Mouse (Mus musculus) hindbrain, embryonic 12.5 days (tissue): ENCODE data around the gene Rbms1. TPM values are rescaled to one million over a fixed set of nuclear protein-coding genes. Genes with fewer than 3 reads are reported as not detected.

ENCODE experiments used
- ATAC-seq: fragments of 200-750 bp; cut with Nextera tagmentation; 2 replicates; pipeline ENCODE4 v1.8.0; 2017; ENCODE audit warnings: moderate TSS enrichment; ENCODE audit not compliant: low FRiP score
- H3K27ac ChIP-seq: fragments of 300-500 bp; sonication (generic); 2 replicates; pipeline ENCODE4 v1.5.1; 2016; ENCODE audit warnings: mild to moderate bottlenecking
- H3K27me3 ChIP-seq: fragments of 300-500 bp; sonication (generic); 2 replicates; pipeline ENCODE4 v1.6.1; 2016; ENCODE audit warnings: mild to moderate bottlenecking
- H3K36me3 ChIP-seq: fragments of 300-500 bp; sonication (generic); 2 replicates; pipeline ENCODE4 v1.6.1; 2016; ENCODE audit warnings: mild to moderate bottlenecking
- H3K4me1 ChIP-seq: fragments of 300-500 bp; sonication (generic); 2 replicates; pipeline ENCODE4 v1.6.1; 2016
- H3K4me2 ChIP-seq: fragments of 300-500 bp; sonication (generic); replicated peaks from 2 replicates; pipeline ENCODE4 v1.6.1; 2016; ENCODE audit warnings: mild to moderate bottlenecking
- H3K4me3 ChIP-seq: fragments of 300-500 bp; sonication (generic); 2 replicates; pipeline ENCODE4 v1.5.1; 2016; ENCODE audit warnings: mild to moderate bottlenecking
- H3K9ac ChIP-seq: fragments of 300-500 bp; sonication (generic); 2 replicates; pipeline ENCODE4 v1.6.1; 2016; ENCODE audit warnings: mild to moderate bottlenecking, moderate library complexity
- H3K9me3 ChIP-seq: fragments of 300-500 bp; sonication (generic); replicated peaks from 2 replicates; pipeline ENCODE4 v1.6.1; 2016; ENCODE audit warnings: mild to moderate bottlenecking
- WGBS: fragments of 180-500 bp; shearing (Covaris S2); methylation state at CpG from one replicate; pipeline ENCODE4 v1.1.7; 2016; 5-methylcytosine and 5-hydroxymethylcytosine counted together
- polyA plus RNA-seq: library from polyadenylated mRNA; unstranded; fragments of >200 nt; fragmentation: Nextera tagmentation; extraction: Ambion mirVana; gene quantifications from 2 replicates; pipeline ENCODE4 v1.2.1, GENCODE M21; 2016

Gene Rbms1
- polyA plus RNA-seq, 1 experiment from 2014 or later = 74.1 TPM

DNA sequence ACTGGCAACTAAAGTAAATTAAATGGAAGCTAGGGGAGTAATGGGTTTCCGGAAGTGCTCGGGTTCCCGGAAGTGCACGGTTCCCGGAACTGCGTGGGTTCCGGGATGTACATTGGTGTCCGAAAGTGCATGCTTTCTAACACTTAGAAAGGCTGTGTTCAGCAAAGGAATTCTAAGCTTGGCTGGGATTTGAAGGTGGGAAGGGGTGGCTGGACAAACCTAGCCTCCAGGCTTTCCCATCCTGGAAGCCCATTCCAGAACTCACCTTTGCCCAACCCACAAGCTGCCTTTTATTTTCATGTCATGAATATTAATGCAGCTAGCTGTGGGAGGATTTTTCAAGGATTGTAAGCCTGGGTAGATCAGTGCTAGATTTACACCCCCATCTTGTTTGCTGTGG, 51.3 kb downstream of the Rbms1 start:
- no peak overlapping the region for H3K9ac ChIP-seq
- 85% methylated on average over 8 of the region's 8 CpGs for WGBS
- peaks cover 7% of the 10 kb centered on the region for H3K4me1 ChIP-seq
- H3K4me2 ChIP-seq = no peak overlapping the region
- no peak overlapping the region for H3K4me3 ChIP-seq
- no peaks in the 10 kb centered on the region for H3K27me3 ChIP-seq
- no peak overlapping the region for H3K27ac ChIP-seq
- H3K36me3 ChIP-seq = no peaks in the 10 kb centered on the region
- H3K9me3 ChIP-seq = no peaks in the 10 kb centered on the region
- ATAC-seq = no peak

DNA sequence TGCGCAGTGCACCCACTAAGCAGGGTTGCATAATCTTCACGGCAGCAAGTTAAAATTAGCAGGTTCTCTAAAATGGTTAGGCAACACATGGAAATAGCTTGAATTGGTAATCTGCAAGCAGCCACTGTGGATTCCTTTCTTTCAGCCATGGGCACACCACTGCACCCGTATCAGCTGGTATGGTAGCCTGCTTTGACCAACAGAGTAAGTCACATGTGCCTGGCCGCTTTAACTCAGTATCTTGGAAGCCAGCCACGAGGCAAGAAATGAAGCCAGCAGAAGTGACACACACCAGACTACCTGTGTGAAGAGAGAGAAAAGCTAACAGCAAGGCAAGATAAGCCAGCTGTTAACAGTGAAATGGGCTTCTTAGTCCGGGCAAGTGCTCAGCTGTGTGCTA, 52.2 kb downstream of the Rbms1 start:
- 85% methylated on average over 6 of the region's 6 CpGs for WGBS
- H3K27me3 ChIP-seq = no peaks in the 10 kb centered on the region
- no peaks in the 10 kb centered on the region for H3K36me3 ChIP-seq
- H3K9ac ChIP-seq = no peak overlapping the region
- no peak overlapping the region for H3K4me3 ChIP-seq
- no peaks in the 10 kb centered on the region for H3K9me3 ChIP-seq
- no peak overlapping the region for H3K27ac ChIP-seq
- H3K4me1 ChIP-seq = peaks cover 7% of the 10 kb centered on the region
- no peak for ATAC-seq
- H3K4me2 ChIP-seq = no peak overlapping the region

DNA sequence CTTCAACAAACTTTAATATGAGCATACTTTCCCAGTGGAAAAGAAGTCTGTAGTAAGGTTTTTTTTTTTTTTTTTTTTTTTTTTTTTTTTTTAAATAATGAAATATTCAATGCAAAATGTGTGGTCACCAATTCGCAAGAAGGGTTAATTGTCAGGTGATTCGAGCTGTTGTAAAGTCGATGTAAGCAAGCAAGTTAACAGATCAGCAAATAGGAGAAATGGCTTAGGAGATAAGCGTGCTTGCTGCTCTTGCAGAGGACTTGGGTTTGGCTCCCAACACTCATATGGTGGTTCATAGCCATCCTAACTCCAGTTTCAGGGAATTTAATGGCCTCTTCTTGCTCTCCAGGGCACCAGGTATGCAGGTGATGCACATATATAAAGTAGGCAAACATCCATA, 54.4 kb downstream of the Rbms1 start:
- WGBS = 90% methylated on average over 4 of the region's 4 CpGs
- Histone ChIP-seq H3K4me1 (peaks cover 10% of the 10 kb centered on the region), H3K27ac (no peak overlapping the region), H3K4me3 (no peak overlapping the region), H3K4me2 (no peak overlapping the region), H3K9ac (no peak overlapping the region), H3K9me3 (no peaks in the 10 kb centered on the region), H3K36me3 (no peaks in the 10 kb centered on the region), H3K27me3 (no peaks in the 10 kb centered on the region)
- ATAC-seq = no peak

DNA sequence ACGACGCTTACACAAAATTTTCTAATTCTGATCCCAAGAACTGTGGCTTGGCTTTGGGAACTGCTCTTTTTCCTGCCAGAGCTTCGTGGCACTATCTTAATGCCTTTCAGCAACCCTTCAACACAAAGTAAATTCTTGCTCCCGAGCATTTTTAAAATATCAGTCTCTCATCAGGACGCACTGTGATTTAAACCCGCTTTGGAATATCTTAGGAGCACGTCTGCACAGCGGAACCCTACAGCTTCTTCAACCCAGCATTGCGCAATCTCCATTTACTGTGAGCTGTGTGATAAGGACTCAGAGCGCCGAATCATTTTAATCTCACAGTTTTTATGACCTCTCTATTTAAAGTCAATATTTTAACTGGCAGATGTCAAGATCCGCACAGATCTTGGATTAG, 54.9 kb downstream of the Rbms1 start:
- Histone ChIP-seq H3K9ac (no peak overlapping the region), H3K9me3 (no peaks in the 10 kb centered on the region), H3K4me1 (peaks cover 10% of the 10 kb centered on the region), H3K27ac (no peak overlapping the region), H3K4me2 (no peak overlapping the region), H3K4me3 (no peak overlapping the region), H3K27me3 (no peaks in the 10 kb centered on the region), H3K36me3 (no peaks in the 10 kb centered on the region)
- ATAC-seq = no peak
- WGBS = 89% methylated on average over 12 of the region's 12 CpGs

DNA sequence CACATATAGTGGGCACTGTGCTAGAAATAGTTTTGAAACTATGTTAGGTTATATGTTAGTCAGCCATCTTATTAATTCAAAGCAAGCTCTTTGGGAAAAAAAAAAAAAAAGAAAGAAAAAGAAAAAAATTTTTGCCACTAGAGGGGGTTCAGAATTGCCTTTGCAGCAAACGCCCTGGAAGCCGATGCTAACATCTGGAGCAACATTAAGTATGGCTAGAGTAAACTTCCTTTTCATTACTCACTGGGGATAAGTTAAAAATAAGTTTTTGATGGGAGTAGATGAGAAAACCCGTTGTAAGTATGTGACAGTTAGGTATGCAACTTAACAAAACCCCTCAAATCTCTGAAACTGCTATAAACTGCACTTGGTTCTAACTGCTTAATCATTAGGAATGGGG, 57.7 kb downstream of the Rbms1 start:
- no peak overlapping the region for H3K9ac ChIP-seq
- H3K27ac ChIP-seq = no peak overlapping the region
- no peak for ATAC-seq
- no peaks in the 10 kb centered on the region for H3K36me3 ChIP-seq
- no peak overlapping the region for H3K4me2 ChIP-seq
- 37% methylated on average over 3 of the region's 3 CpGs for WGBS
- 0 out of 2 replicates have a peak, but pooled peaks cover 3% of the 10 kb centered on the region for H3K4me1 ChIP-seq
- no peaks in the 10 kb centered on the region for H3K27me3 ChIP-seq
- no peaks in the 10 kb centered on the region for H3K9me3 ChIP-seq
- no peak overlapping the region for H3K4me3 ChIP-seq

DNA sequence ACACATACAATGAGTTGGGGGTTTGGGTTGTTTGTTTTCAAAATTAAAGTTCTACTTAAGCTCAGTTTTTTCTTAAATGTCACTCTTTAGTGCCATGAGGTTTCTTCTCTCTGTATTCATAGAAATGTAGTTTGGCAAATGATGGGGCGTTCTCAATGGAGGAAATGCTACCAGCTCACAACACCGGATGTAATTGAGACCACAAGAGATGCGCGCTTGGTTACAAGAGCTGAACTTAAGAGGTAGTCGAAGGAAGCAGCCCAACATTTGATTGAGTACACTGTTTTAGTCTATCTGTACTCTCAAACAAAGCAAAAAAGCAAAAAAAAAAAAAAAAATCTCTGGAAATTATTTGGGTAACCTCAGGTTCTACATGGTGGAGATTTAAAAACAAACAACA, 58.9 kb downstream of the Rbms1 start:
- Histone ChIP-seq H3K4me3 (no peak overlapping the region), H3K36me3 (no peaks in the 10 kb centered on the region), H3K27ac (no peak overlapping the region), H3K4me2 (no peak overlapping the region), H3K4me1 (0 out of 2 replicates have a peak, but pooled peaks cover 3% of the 10 kb centered on the region), H3K27me3 (no peaks in the 10 kb centered on the region), H3K9ac (no peak overlapping the region), H3K9me3 (no peaks in the 10 kb centered on the region)
- no peak for ATAC-seq
- 82% methylated on average over 5 of the region's 5 CpGs for WGBS

DNA sequence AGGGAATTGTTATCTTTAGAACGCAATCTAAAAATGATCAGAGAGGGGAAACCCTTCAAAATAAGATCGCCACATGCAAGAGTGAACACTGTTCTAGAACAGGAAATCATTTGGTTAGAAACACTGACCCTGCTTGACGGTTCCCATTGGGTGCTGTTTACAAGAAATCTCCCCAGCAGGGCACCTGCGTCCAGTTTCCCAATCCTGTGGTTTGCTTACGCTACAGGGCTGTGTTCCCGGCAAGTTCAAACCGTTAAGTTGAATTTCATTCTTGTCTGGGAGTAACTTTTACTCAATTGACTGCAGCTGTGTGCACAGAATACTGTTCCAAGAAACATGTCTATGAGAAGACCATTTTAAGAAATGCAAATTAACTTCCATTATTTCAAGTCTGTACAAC, 59.5 kb downstream of the Rbms1 start:
- WGBS = 77% methylated on average over 7 of the region's 7 CpGs
- Histone ChIP-seq H3K9ac (no peak overlapping the region), H3K9me3 (no peaks in the 10 kb centered on the region), H3K4me2 (no peak overlapping the region), H3K36me3 (no peaks in the 10 kb centered on the region), H3K27me3 (no peaks in the 10 kb centered on the region), H3K27ac (no peak overlapping the region), H3K4me3 (no peak overlapping the region), H3K4me1 (0 out of 2 replicates have a peak, but pooled peaks cover 3% of the 10 kb centered on the region)
- no peak for ATAC-seq

DNA sequence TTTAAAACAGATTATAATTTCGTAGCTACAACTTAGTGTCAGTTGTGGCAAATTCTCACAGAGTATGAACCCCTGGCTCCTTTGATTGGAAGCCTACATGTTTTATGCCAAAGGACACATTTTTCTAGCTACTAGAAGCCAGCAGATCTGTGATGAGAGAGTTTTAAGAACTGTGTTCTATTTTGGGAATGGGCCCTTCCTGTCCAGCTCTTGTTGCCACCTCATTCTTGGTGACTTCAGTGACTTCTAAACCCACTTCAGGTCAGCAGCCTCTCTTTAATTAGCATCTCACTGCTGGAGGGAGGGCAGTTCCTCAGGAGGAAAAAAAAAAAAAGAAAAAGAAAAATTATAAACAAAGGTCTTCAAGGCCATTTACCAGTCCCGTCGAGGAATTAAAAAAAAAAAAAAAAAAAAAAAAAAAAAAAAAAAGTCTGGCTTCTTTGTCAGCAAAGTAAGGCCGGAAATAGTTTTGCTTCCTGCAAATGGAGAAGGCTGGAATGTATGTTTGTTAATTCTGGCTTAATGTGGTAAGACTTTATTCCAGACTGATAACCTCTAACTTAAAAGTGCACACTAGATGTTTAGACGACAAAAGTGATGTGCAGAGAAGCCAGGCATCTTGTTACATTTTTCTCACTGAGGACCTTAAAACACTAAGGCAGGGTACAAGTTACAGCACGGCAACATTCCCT, 60.4 kb downstream of the Rbms1 start:
- H3K4me3 ChIP-seq = no peak overlapping the region
- H3K4me2 ChIP-seq = no peak overlapping the region
- WGBS = 73% methylated on average over 6 of the region's 6 CpGs
- H3K36me3 ChIP-seq = no peaks in the 10 kb centered on the region
- no peaks in the 10 kb centered on the region for H3K9me3 ChIP-seq
- no peak for ATAC-seq
- no peaks in the 10 kb centered on the region for H3K27me3 ChIP-seq
- no peak overlapping the region for H3K9ac ChIP-seq
- H3K4me1 ChIP-seq = 0 out of 2 replicates have a peak, but pooled peaks cover 3% of the 10 kb centered on the region
- H3K27ac ChIP-seq = no peak overlapping the region

DNA sequence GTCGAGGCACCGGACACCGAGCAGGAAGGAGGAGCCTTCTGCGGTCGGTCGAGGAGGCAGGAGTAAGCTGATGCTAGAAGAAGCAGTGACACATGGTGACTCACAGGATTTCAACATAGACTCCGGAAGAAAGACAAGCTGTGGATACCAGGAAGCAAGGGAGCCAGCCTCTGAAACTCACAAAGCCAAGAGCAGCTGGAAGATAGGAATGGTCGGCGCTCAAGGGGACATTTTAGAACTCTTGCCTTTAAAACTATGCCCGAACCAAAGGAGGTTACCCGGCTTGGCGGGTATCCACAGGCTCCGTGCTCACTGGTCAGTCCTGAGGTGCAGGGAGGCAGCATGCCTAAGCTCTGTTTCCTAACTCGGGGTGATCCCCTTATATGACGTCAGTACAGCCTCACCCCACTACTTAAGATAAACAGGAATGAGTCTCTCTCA, 61.5 kb downstream of the Rbms1 start:
- Histone ChIP-seq H3K9ac (no peak overlapping the region), H3K27me3 (no peaks in the 10 kb centered on the region), H3K9me3 (no peaks in the 10 kb centered on the region), H3K27ac (no peak overlapping the region), H3K4me3 (no peak overlapping the region), H3K4me1 (0 out of 2 replicates have a peak, but pooled peaks cover 3% of the 10 kb centered on the region), H3K36me3 (no peaks in the 10 kb centered on the region), H3K4me2 (no peak overlapping the region)
- no peak for ATAC-seq
- WGBS = 79% methylated on average over 15 of the region's 15 CpGs

DNA sequence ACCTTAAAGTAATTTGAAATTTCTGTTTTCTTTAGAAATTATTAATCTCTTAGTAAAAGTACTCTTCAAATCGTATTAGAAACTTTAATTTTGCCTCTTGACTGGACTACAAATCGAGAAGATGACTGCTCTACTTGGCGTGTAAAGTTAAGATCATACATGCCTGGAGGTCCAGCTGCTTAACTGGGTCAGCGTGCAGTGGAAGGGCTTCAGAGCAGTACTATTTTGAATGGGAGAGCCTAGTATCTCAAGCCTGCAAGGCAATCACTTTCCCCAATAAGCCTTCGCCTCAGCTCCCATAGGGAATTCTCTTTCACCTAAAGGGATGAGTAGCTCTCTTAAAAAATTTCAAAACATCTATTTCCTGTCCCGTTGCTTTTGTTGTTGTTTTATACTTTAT, 62.0 kb downstream of the Rbms1 start:
- Histone ChIP-seq H3K9me3 (no peaks in the 10 kb centered on the region), H3K27me3 (no peaks in the 10 kb centered on the region), H3K27ac (no peak overlapping the region), H3K9ac (no peak overlapping the region), H3K4me2 (no peak overlapping the region), H3K36me3 (no peaks in the 10 kb centered on the region), H3K4me3 (no peak overlapping the region), H3K4me1 (0 out of 2 replicates have a peak, but pooled peaks cover 3% of the 10 kb centered on the region)
- no peak for ATAC-seq
- WGBS = 90% methylated on average over 6 of the region's 6 CpGs

DNA sequence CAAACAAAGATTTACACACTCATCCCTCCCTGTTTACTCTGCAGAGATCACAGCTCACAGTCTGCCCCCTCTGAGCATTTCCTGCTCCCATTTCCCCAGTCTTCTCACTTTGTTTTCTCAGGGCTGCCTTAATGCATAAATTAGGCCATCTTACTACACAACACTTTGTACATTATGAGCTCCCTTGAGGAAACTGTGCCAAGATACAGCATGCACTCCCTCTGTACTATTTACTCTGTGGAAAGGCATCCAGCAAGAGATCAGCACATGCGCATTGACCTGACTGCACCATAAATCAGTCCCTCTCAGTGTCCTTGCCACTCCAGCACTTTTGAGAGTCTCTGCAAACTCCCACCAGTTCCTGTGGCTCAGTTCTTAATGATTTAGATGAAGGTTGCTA, 70.0 kb downstream of the Rbms1 start:
- Histone ChIP-seq H3K4me2 (no peak overlapping the region), H3K4me3 (no peak overlapping the region), H3K27ac (no peak overlapping the region), H3K4me1 (no peaks in the 10 kb centered on the region), H3K36me3 (no peaks in the 10 kb centered on the region), H3K9me3 (no peaks in the 10 kb centered on the region), H3K27me3 (no peaks in the 10 kb centered on the region), H3K9ac (no peak overlapping the region)
- ATAC-seq = no peak
- WGBS = 88% methylated on average over 1 of the region's 1 CpGs

DNA sequence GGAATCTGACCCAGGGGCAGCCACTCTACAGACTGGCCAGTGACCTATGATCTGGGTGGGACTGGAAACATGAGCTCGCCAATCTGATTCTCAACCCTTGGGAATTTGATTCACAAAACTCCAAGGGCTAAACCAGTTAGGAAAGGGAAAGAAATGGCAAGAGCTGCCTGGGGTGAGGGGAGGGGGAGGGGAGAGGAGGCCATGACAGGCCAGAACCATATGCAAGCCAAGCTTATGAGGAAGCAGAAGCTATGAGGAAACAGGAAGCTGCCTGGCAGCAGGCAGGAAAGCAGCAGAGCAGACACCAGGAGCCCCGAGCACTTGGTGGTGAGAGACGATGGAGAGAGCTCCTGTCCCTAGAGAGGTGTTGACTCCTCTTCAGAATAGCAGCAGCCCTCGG, 79.1 kb downstream of the Rbms1 start:
- no peak overlapping the region for H3K4me3 ChIP-seq
- H3K9me3 ChIP-seq = no peaks in the 10 kb centered on the region
- H3K4me2 ChIP-seq = no peak overlapping the region
- H3K4me1 ChIP-seq = peaks cover 17% of the 10 kb centered on the region
- no peak overlapping the region for H3K9ac ChIP-seq
- no peaks in the 10 kb centered on the region for H3K36me3 ChIP-seq
- H3K27ac ChIP-seq = no peak overlapping the region
- WGBS = 43% methylated on average over 4 of the region's 4 CpGs
- no peaks in the 10 kb centered on the region for H3K27me3 ChIP-seq
- no peak for ATAC-seq

DNA sequence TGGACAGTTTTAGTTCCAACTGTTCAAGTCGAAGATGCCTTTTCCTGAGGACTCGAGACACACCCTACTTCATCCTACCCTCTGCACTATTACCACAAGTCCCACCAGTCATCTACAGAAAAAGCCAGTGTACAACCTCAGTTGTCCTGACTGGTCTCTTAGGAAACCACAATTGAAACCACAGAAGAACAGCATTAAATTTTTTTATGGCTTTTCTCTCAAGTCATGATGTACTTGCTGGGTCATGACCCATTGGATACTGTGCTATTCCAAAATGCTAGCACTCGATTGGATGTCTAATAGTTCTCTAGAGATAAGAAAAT, 80.0 kb downstream of the Rbms1 start:
- Histone ChIP-seq H3K4me2 (no peak overlapping the region), H3K27ac (no peak overlapping the region), H3K36me3 (no peaks in the 10 kb centered on the region), H3K27me3 (no peaks in the 10 kb centered on the region), H3K4me3 (no peak overlapping the region), H3K4me1 (peaks cover 22% of the 10 kb centered on the region), H3K9me3 (no peaks in the 10 kb centered on the region), H3K9ac (no peak overlapping the region)
- WGBS = 67% methylated on average over 3 of the region's 3 CpGs
- ATAC-seq = no peak
